Mouse (Mus musculus) intestine, postnatal 0 days (tissue): Measurements from ENCODE around the gene Elp4. TPM values are rescaled to one million over a fixed set of nuclear protein-coding genes. Genes with fewer than 3 reads are reported as not detected.

Experiments used
- ATAC-seq: fragments of 200-750 bp; cut with Nextera tagmentation; 2 replicates; pipeline ENCODE4 v1.8.0; 2017; ENCODE audit warnings: mild to moderate bottlenecking, moderate TSS enrichment, moderate library complexity
- H3K27ac ChIP-seq: fragments of 300-500 bp; sonication (generic); 2 replicates; pipeline ENCODE4 v1.5.1; 2014; ENCODE audit warnings: mild to moderate bottlenecking, low read depth, low read length, moderate library complexity
- H3K27me3 ChIP-seq: fragments of 300-500 bp; sonication (generic); replicated peaks from 2 replicates; pipeline ENCODE4 v1.6.1; 2014; ENCODE audit warnings: low read length, mixed read lengths; ENCODE audit not compliant: control insufficient read depth, insufficient read depth
- H3K36me3 ChIP-seq: fragments of 300-500 bp; sonication (generic); 2 replicates; pipeline ENCODE4 v1.6.1; 2014; ENCODE audit warnings: mild to moderate bottlenecking, moderate library complexity; ENCODE audit not compliant: control insufficient read depth, insufficient read depth
- H3K4me1 ChIP-seq: fragments of 300-500 bp; sonication (generic); replicated peaks from 2 replicates; pipeline ENCODE4 v1.6.1; 2014; ENCODE audit warnings: antibody characterized with exemption, low read length, mixed read lengths; ENCODE audit not compliant: control insufficient read depth, insufficient read depth
- H3K4me2 ChIP-seq: fragments of 300-500 bp; sonication (generic); replicated peaks from 2 replicates; pipeline ENCODE4 v1.6.1; 2014; ENCODE audit warnings: low read depth, mild to moderate bottlenecking, moderate library complexity
- H3K4me3 ChIP-seq: fragments of 300-500 bp; sonication (generic); 2 replicates; pipeline ENCODE4 v1.5.1; 2014; ENCODE audit warnings: low read depth, low read length
- H3K9ac ChIP-seq: fragments of 300-500 bp; sonication (generic); 2 replicates; pipeline ENCODE4 v1.6.1; 2014; ENCODE audit warnings: mild to moderate bottlenecking, low read depth, low read length
- H3K9me3 ChIP-seq: fragments of 300-500 bp; sonication (generic); 2 replicates; pipeline ENCODE4 v1.6.1; 2016; ENCODE audit warnings: mixed run types; ENCODE audit not compliant: control insufficient read depth
- CTCF ChIP-seq: sonication (generic); IDR thresholded peaks from 2 replicates; pipeline ENCODE4 v1.5.1; 2016; ENCODE audit warnings: low read depth, mild to moderate bottlenecking, control low read depth, antibody characterized with exemption, moderate library complexity
- WGBS: fragments of 180-500 bp; shearing (Covaris S2); extraction: QIAGEN DNeasy Blood & Tissue Kit; methylation state at CpG from one replicate; pipeline ENCODE4 v1.1.7; 2014; 5-methylcytosine and 5-hydroxymethylcytosine counted together
- polyA plus RNA-seq: library from polyadenylated mRNA; unstranded; fragments of >200 nt; fragmentation: Nextera tagmentation; extraction: Ambion mirVana; gene quantifications from 2 replicates; pipeline ENCODE4 v1.2.1, GENCODE M21; 2015

The Elp4 gene
- polyA plus RNA-seq, 1 experiment from 2014 or later = 11.2 TPM

GRCm38 (mm10) chr2:105789936-105790335 is 114.4 kb downstream of the Elp4 start:
- Histone ChIP-seq H3K9ac (no peak overlapping the region), H3K4me1 (no peaks in the 10 kb centered on the region), H3K27me3 (no peaks in the 10 kb centered on the region), H3K27ac (no peak overlapping the region), H3K4me2 (no peak overlapping the region), H3K36me3 (no peaks in the 10 kb centered on the region), H3K9me3 (no peaks in the 10 kb centered on the region), H3K4me3 (no peak overlapping the region)
- no peak for ATAC-seq
- WGBS = 89% methylated on average over 1 of the region's 1 CpGs
- no peak for TF ChIP-seq CTCF

- no peak for ATAC-seq
- TF ChIP-seq CTCF = no peak
- Histone ChIP-seq H3K27ac (no peak overlapping the region), H3K4me2 (no peak overlapping the region), H3K27me3 (no peaks in the 10 kb centered on the region), H3K9me3 (no peaks in the 10 kb centered on the region), H3K4me3 (no peak overlapping the region), H3K36me3 (no peaks in the 10 kb centered on the region), H3K4me1 (no peaks in the 10 kb centered on the region), H3K9ac (no peak overlapping the region)
- WGBS = 83% methylated on average over 4 of the region's 4 CpGs
These were observed 116.6 kb downstream of the Elp4 start for GRCm38 (mm10) chr2:105787726-105788125.

- no peaks in the 10 kb centered on the region for H3K4me1 ChIP-seq
- 53% methylated on average over 2 of the region's 2 CpGs for WGBS
These were observed 117.4 kb downstream of the Elp4 start for GRCm38 (mm10) chr2:105786986-105787385.

GRCm38 (mm10) chr2:105782885-105783284 is 121.5 kb downstream of the Elp4 start:
- no peak overlapping the region for H3K4me2 ChIP-seq
- no peak overlapping the region for H3K9ac ChIP-seq
- no peaks in the 10 kb centered on the region for H3K27me3 ChIP-seq
- H3K36me3 ChIP-seq = no peaks in the 10 kb centered on the region
- WGBS = 88% methylated on average over 5 of the region's 5 CpGs
- no peak overlapping the region for H3K4me3 ChIP-seq
- no peak for TF ChIP-seq CTCF
- H3K27ac ChIP-seq = no peak overlapping the region
- no peaks in the 10 kb centered on the region for H3K9me3 ChIP-seq
- ATAC-seq = no peak
- H3K4me1 ChIP-seq = no peaks in the 10 kb centered on the region

More at GRCm38 (mm10) chr2:105786986-105787385, 117.4 kb downstream of the Elp4 start:
- no peak overlapping the region for H3K9ac ChIP-seq
- no peak overlapping the region for H3K4me3 ChIP-seq
- H3K27me3 ChIP-seq = no peaks in the 10 kb centered on the region
- no peaks in the 10 kb centered on the region for H3K36me3 ChIP-seq
- no peak for ATAC-seq
- H3K9me3 ChIP-seq = no peaks in the 10 kb centered on the region
- no peak overlapping the region for H3K4me2 ChIP-seq
- no peak for TF ChIP-seq CTCF
- H3K27ac ChIP-seq = no peak overlapping the region

- Histone ChIP-seq H3K9me3 (no peaks in the 10 kb centered on the region), H3K36me3 (no peaks in the 10 kb centered on the region), H3K27me3 (no peaks in the 10 kb centered on the region), H3K27ac (no peak overlapping the region), H3K9ac (no peak overlapping the region), H3K4me2 (no peak overlapping the region), H3K4me1 (no peaks in the 10 kb centered on the region), H3K4me3 (no peak overlapping the region)
- 85% methylated on average over 1 of the region's 1 CpGs for WGBS
- no peak for TF ChIP-seq CTCF
- no peak for ATAC-seq
These were observed 123.6 kb downstream of the Elp4 start for GRCm38 (mm10) chr2:105780739-105781138.

- no peak for ATAC-seq
- Histone ChIP-seq H3K4me1 (no peaks in the 10 kb centered on the region), H3K9ac (no peak overlapping the region), H3K27ac (no peak overlapping the region), H3K9me3 (no peaks in the 10 kb centered on the region), H3K27me3 (no peaks in the 10 kb centered on the region), H3K4me3 (no peak overlapping the region), H3K4me2 (no peak overlapping the region), H3K36me3 (no peaks in the 10 kb centered on the region)
- WGBS = 48% methylated on average over 6 of the region's 6 CpGs
- no peak for TF ChIP-seq CTCF
These were observed 125.0 kb downstream of the Elp4 start for GRCm38 (mm10) chr2:105779320-105779891.

GRCm38 (mm10) chr2:105771314-105771713 is 133.1 kb downstream of the Elp4 start:
- no peak for TF ChIP-seq CTCF
- Histone ChIP-seq H3K9me3 (no peaks in the 10 kb centered on the region), H3K36me3 (no peaks in the 10 kb centered on the region), H3K4me1 (no peaks in the 10 kb centered on the region), H3K27me3 (no peaks in the 10 kb centered on the region), H3K27ac (no peak overlapping the region), H3K4me2 (no peak overlapping the region), H3K9ac (no peak overlapping the region), H3K4me3 (no peak overlapping the region)
- 71% methylated on average over 3 of the region's 3 CpGs for WGBS
- ATAC-seq = no peak
